Mouse (Mus musculus) kidney, adult 2 months (tissue): ENCODE measurements at regions not wholly inside any gene's neighbourhood (a gene's known extent, or its start where the extent isn't known, plus 50 kb on each side); places are given as distances from the start of the nearest gene placed in this dataset.

ENCODE experiments used
- DNase-seq: peaks from one replicate; pipeline ENCODE4 v3.0.0; 2021
- H3K27ac ChIP-seq: fragments of 200-500 bp; 2 replicates; pipeline ENCODE4 v1.5.1; 2012; ENCODE audit warnings: low read depth, low read length, control low read depth, inconsistent platforms; ENCODE audit not compliant: insufficient read depth
- H3K27me3 ChIP-seq: fragments of 200-500 bp; replicated peaks from 2 replicates; pipeline ENCODE4 v1.6.1; 2012; ENCODE audit warnings: mild to moderate bottlenecking, moderate library complexity, low read length, inconsistent platforms; ENCODE audit not compliant: control insufficient read depth, insufficient read depth
- H3K36me3 ChIP-seq: fragments of 200-500 bp; 2 replicates; pipeline ENCODE4 v1.6.1; 2012; ENCODE audit warnings: mild to moderate bottlenecking, moderate library complexity, low read length, inconsistent platforms; ENCODE audit not compliant: control insufficient read depth, insufficient read depth
- H3K4me1 ChIP-seq: fragments of 200-500 bp; 2 replicates; pipeline ENCODE4 v1.6.1; 2011; ENCODE audit warnings: low read length; ENCODE audit not compliant: control insufficient read depth, insufficient read depth
- H3K4me3 ChIP-seq: fragments of 200-500 bp; 2 replicates; pipeline ENCODE4 v1.5.1; 2011; ENCODE audit warnings: mild to moderate bottlenecking, low read depth, low read length, control low read depth; ENCODE audit not compliant: insufficient read depth
- CTCF ChIP-seq: fragments of 200-500 bp; conservative IDR thresholded peaks from 2 replicates; pipeline ENCODE4 v1.5.1; 2011; ENCODE audit warnings: low read depth, mild to moderate bottlenecking, control low read depth, low read length, moderate library complexity, mixed read lengths; ENCODE audit not compliant: insufficient read depth, insufficient read length
- POLR2A ChIP-seq: fragments of 200-500 bp; IDR thresholded peaks from one replicate; pipeline ENCODE4 v1.6.1; 2011; ENCODE audit warnings: low read depth, low read length, control low read depth
- WGBS: fragments of 180-500 bp; shearing (Covaris S2); methylation state at CpG from one replicate; pipeline ENCODE4 v1.1.7; 2018; 5-methylcytosine and 5-hydroxymethylcytosine counted together

- Histone ChIP-seq H3K4me3 (no peak overlapping the region), H3K27ac (no peak overlapping the region), H3K36me3 (no peaks in the 10 kb centered on the region), H3K4me1 (no peaks in the 10 kb centered on the region), H3K27me3 (no peaks in the 10 kb centered on the region)
- no peak for DNase-seq
- 89% methylated on average over 3 of the region's 3 CpGs for WGBS
- TF ChIP-seq CTCF: no peak
- no peak for TF ChIP-seq POLR2A
Measured at GRCm38 (mm10) chr4:75845021-75845420, 566.9 kb upstream of the Dmac1 start.

- H3K36me3 ChIP-seq: no peaks in the 10 kb centered on the region
- TF ChIP-seq CTCF: no peak
- no peak for TF ChIP-seq POLR2A
- no peak overlapping the region for H3K4me3 ChIP-seq
- H3K27me3 ChIP-seq: no peaks in the 10 kb centered on the region
- no peak for DNase-seq
- 67% methylated on average over 4 of the region's 4 CpGs for whole genome bisulfite sequencing
- H3K27ac ChIP-seq: no peak overlapping the region
- H3K4me1 ChIP-seq: no peaks in the 10 kb centered on the region
Measured at GRCm38 (mm10) chr4:75838619-75839018, 560.5 kb upstream of the Dmac1 start.

GRCm38 (mm10) chr4:75827082-75827711 lies 549.1 kb upstream of the Dmac1 start:
- Histone ChIP-seq H3K27me3 (no peaks in the 10 kb centered on the region), H3K4me3 (no peak overlapping the region), H3K4me1 (no peaks in the 10 kb centered on the region), H3K36me3 (no peaks in the 10 kb centered on the region), H3K27ac (no peak overlapping the region)
- TF ChIP-seq POLR2A: no peak
- no peak for TF ChIP-seq CTCF
- no peak for DNase-seq
- WGBS: 47% methylated on average over 3 of the region's 3 CpGs

GRCm38 (mm10) chr4:75819193-75819603 lies 541.1 kb upstream of the Dmac1 start:
- no peaks in the 10 kb centered on the region for H3K36me3 ChIP-seq
- WGBS: 58% methylated on average over 2 of the region's 2 CpGs
- TF ChIP-seq POLR2A (no peak), CTCF (no peak)
- no peaks in the 10 kb centered on the region for H3K4me1 ChIP-seq
- DNase-seq: no peak
- H3K27me3 ChIP-seq: no peaks in the 10 kb centered on the region
- H3K4me3 ChIP-seq: no peak overlapping the region
- H3K27ac ChIP-seq: no peak overlapping the region

GRCm38 (mm10) chr4:75816026-75816425 lies 537.9 kb upstream of the Dmac1 start:
- no peaks in the 10 kb centered on the region for H3K27me3 ChIP-seq
- TF ChIP-seq POLR2A (no peak), CTCF (no peak)
- H3K4me3 ChIP-seq: no peak overlapping the region
- no peaks in the 10 kb centered on the region for H3K36me3 ChIP-seq
- H3K4me1 ChIP-seq: no peaks in the 10 kb centered on the region
- 90% methylated on average over 4 of the region's 4 CpGs for WGBS
- no peak overlapping the region for H3K27ac ChIP-seq
- DNase-seq: no peak

- 78% methylated on average over 2 of the region's 2 CpGs for WGBS
Measured at GRCm38 (mm10) chr4:75812266-75812665, 534.2 kb upstream of the Dmac1 start.

GRCm38 (mm10) chr4:75801870-75802269 lies 523.8 kb upstream of the Dmac1 start:
- DNase-seq: no peak
- Histone ChIP-seq H3K36me3 (no peaks in the 10 kb centered on the region), H3K4me1 (no peaks in the 10 kb centered on the region), H3K4me3 (no peak overlapping the region), H3K27me3 (no peaks in the 10 kb centered on the region), H3K27ac (no peak overlapping the region)
- WGBS: 83% methylated on average over 4 of the region's 4 CpGs
- TF ChIP-seq CTCF (no peak), POLR2A (no peak)

More at GRCm38 (mm10) chr4:75812266-75812665, 534.2 kb upstream of the Dmac1 start:
- no peaks in the 10 kb centered on the region for H3K4me1 ChIP-seq
- no peaks in the 10 kb centered on the region for H3K27me3 ChIP-seq
- H3K4me3 ChIP-seq: no peak overlapping the region
- no peak for TF ChIP-seq CTCF
- no peak for TF ChIP-seq POLR2A
- H3K36me3 ChIP-seq: no peaks in the 10 kb centered on the region
- no peak for DNase-seq
- no peak overlapping the region for H3K27ac ChIP-seq
